Mouse (Mus musculus) neural tube, embryonic 14.5 days (tissue): ENCODE measurements at regions not wholly inside any gene's neighbourhood (a gene's known extent, or its start where the extent isn't known, plus 50 kb on each side); places are given as distances from the start of the nearest gene placed in this dataset.

Experiments
- ATAC-seq: fragments of 200-750 bp; cut with Nextera tagmentation; 2 replicates; pipeline ENCODE4 v1.8.0; 2017; ENCODE audit warnings: low read depth, mild to moderate bottlenecking, moderate TSS enrichment, moderate library complexity
- H3K27ac ChIP-seq: fragments of 300-500 bp; sonication (generic); 2 replicates; pipeline ENCODE4 v1.5.1; 2014; ENCODE audit warnings: low read depth, mild to moderate bottlenecking, control low read depth, low read length, moderate library complexity, mixed read lengths
- H3K27me3 ChIP-seq: fragments of 300-500 bp; sonication (generic); 2 replicates; pipeline ENCODE4 v1.6.1; 2014; ENCODE audit warnings: low read length; ENCODE audit not compliant: control insufficient read depth, insufficient read depth
- H3K36me3 ChIP-seq: fragments of 300-500 bp; sonication (generic); 2 replicates; pipeline ENCODE4 v1.6.1; 2014; ENCODE audit warnings: low read length, mixed read lengths; ENCODE audit not compliant: control insufficient read depth, insufficient read depth
- H3K4me1 ChIP-seq: fragments of 300-500 bp; sonication (generic); 2 replicates; pipeline ENCODE4 v1.6.1; 2014; ENCODE audit warnings: low read length; ENCODE audit not compliant: control insufficient read depth, insufficient read depth
- H3K4me2 ChIP-seq: fragments of 300-500 bp; sonication (generic); 2 replicates; pipeline ENCODE4 v1.6.1; 2014; ENCODE audit warnings: mild to moderate bottlenecking, low read depth, low read length, control low read depth
- H3K4me3 ChIP-seq: fragments of 300-500 bp; sonication (generic); 2 replicates; pipeline ENCODE4 v1.5.1; 2014; ENCODE audit warnings: low read depth, low read length, control low read depth, mixed read lengths
- H3K9ac ChIP-seq: fragments of 300-500 bp; sonication (generic); replicated peaks from 2 replicates; pipeline ENCODE4 v1.6.1; 2014; ENCODE audit warnings: low read depth, mild to moderate bottlenecking, control low read depth, low read length, mixed read lengths
- H3K9me3 ChIP-seq: fragments of 300-500 bp; sonication (generic); 2 replicates; pipeline ENCODE4 v1.6.1; 2016; ENCODE audit warnings: low read length; ENCODE audit not compliant: control insufficient read depth
- WGBS: fragments of 180-500 bp; shearing (Covaris S2); extraction: QIAGEN DNeasy Blood & Tissue Kit; methylation state at CpG from one replicate; pipeline ENCODE4 v1.1.7; 2014; 5-methylcytosine and 5-hydroxymethylcytosine counted together

GRCm38 (mm10) chr13:69867296-69868065 lies 65.3 kb downstream of the Med10 start:
- H3K9ac ChIP-seq, result no peak overlapping the region
- H3K9me3 ChIP-seq, result no peaks in the 10 kb centered on the region
- no peak overlapping the region for H3K4me3 ChIP-seq
- no peaks in the 10 kb centered on the region for H3K27me3 ChIP-seq
- no peak for ATAC-seq
- no peaks in the 10 kb centered on the region for H3K36me3 ChIP-seq
- no peaks in the 10 kb centered on the region for H3K4me1 ChIP-seq
- H3K27ac ChIP-seq, result no peak overlapping the region
- WGBS, result 81% methylated on average over 15 of the region's 15 CpGs
- no peak overlapping the region for H3K4me2 ChIP-seq

GRCm38 (mm10) chr13:69896536-69896935 lies 94.3 kb downstream of the Med10 start:
- ATAC-seq, result no peak
- no peak overlapping the region for H3K9ac ChIP-seq
- H3K4me1 ChIP-seq, result no peaks in the 10 kb centered on the region
- H3K9me3 ChIP-seq, result no peaks in the 10 kb centered on the region
- H3K27me3 ChIP-seq, result no peaks in the 10 kb centered on the region
- H3K36me3 ChIP-seq, result no peaks in the 10 kb centered on the region
- H3K4me2 ChIP-seq, result no peak overlapping the region
- 27% methylated on average over 5 of the region's 5 CpGs for WGBS
- no peak overlapping the region for H3K27ac ChIP-seq
- no peak overlapping the region for H3K4me3 ChIP-seq

- ATAC-seq, result no peak
- Histone ChIP-seq H3K27me3 (no peaks in the 10 kb centered on the region), H3K4me1 (no peaks in the 10 kb centered on the region), H3K4me2 (no peak overlapping the region), H3K27ac (no peak overlapping the region), H3K9ac (no peak overlapping the region), H3K4me3 (no peak overlapping the region), H3K9me3 (no peaks in the 10 kb centered on the region), H3K36me3 (no peaks in the 10 kb centered on the region)
Observed at GRCm38 (mm10) chr13:69901139-69901538, 98.9 kb downstream of the Med10 start.

GRCm38 (mm10) chr13:69906802-69907537 lies 104.8 kb downstream of the Med10 start:
- 50% methylated on average over 15 of the region's 15 CpGs for WGBS
- no peaks in the 10 kb centered on the region for H3K27me3 ChIP-seq
- no peak overlapping the region for H3K4me2 ChIP-seq
- no peak overlapping the region for H3K27ac ChIP-seq
- H3K9me3 ChIP-seq, result no peaks in the 10 kb centered on the region
- no peaks in the 10 kb centered on the region for H3K36me3 ChIP-seq
- no peaks in the 10 kb centered on the region for H3K4me1 ChIP-seq
- no peak overlapping the region for H3K4me3 ChIP-seq
- no peak for ATAC-seq
- H3K9ac ChIP-seq, result no peak overlapping the region

- ATAC-seq, result no peak
- no peaks in the 10 kb centered on the region for H3K36me3 ChIP-seq
- H3K4me1 ChIP-seq, result no peaks in the 10 kb centered on the region
- no peak overlapping the region for H3K9ac ChIP-seq
- 81% methylated on average over 3 of the region's 3 CpGs for WGBS
- no peak overlapping the region for H3K4me3 ChIP-seq
- H3K27me3 ChIP-seq, result no peaks in the 10 kb centered on the region
- no peak overlapping the region for H3K4me2 ChIP-seq
- no peaks in the 10 kb centered on the region for H3K9me3 ChIP-seq
- no peak overlapping the region for H3K27ac ChIP-seq
Observed at GRCm38 (mm10) chr13:69915796-69916195, 113.6 kb downstream of the Med10 start.

GRCm38 (mm10) chr13:69932695-69933550 lies 130.7 kb downstream of the Med10 start:
- ATAC-seq, result peak; percentile 65; the same call in 1 of the 2 replicates
- Histone ChIP-seq H3K9me3 (no peaks in the 10 kb centered on the region), H3K4me2 (peak overlapping the region; percentile 23; the same call in 1 of the 2 replicates), H3K4me3 (no peak overlapping the region), H3K4me1 (peaks cover 14% of the 10 kb centered on the region), H3K27me3 (no peaks in the 10 kb centered on the region), H3K9ac (no peak overlapping the region), H3K36me3 (no peaks in the 10 kb centered on the region), H3K27ac (peak overlapping the region; percentile 70)
- WGBS, result 39% methylated on average over 9 of the region's 9 CpGs

- Histone ChIP-seq H3K4me1 (peaks cover 14% of the 10 kb centered on the region), H3K36me3 (no peaks in the 10 kb centered on the region), H3K27me3 (no peaks in the 10 kb centered on the region), H3K9me3 (no peaks in the 10 kb centered on the region), H3K4me3 (no peak overlapping the region), H3K9ac (0 out of 2 replicates have a peak overlapping the region, but pooled peaks have one; percentile 7), H3K27ac (peak overlapping the region; percentile 70), H3K4me2 (peak overlapping the region; percentile 23; the same call in 1 of the 2 replicates)
- ATAC-seq, result peak; percentile 94
- whole genome bisulfite sequencing, result 6% methylated on average over 6 of the region's 6 CpGs
Observed at GRCm38 (mm10) chr13:69933551-69933845, 131.3 kb downstream of the Med10 start.

GRCm38 (mm10) chr13:69939791-69940190 lies 137.6 kb downstream of the Med10 start:
- no peak overlapping the region for H3K9ac ChIP-seq
- no peak for ATAC-seq
- no peaks in the 10 kb centered on the region for H3K36me3 ChIP-seq
- no peaks in the 10 kb centered on the region for H3K4me1 ChIP-seq
- 84% methylated on average over 4 of the region's 4 CpGs for WGBS
- no peaks in the 10 kb centered on the region for H3K27me3 ChIP-seq
- H3K27ac ChIP-seq, result no peak overlapping the region
- no peak overlapping the region for H3K4me3 ChIP-seq
- no peak overlapping the region for H3K4me2 ChIP-seq
- no peaks in the 10 kb centered on the region for H3K9me3 ChIP-seq
